Mouse (Mus musculus) intestine, embryonic 15.5 days (tissue): ENCODE measurements around the gene Bsn. TPM values are rescaled to one million over a fixed set of nuclear protein-coding genes. Genes with fewer than 3 reads are reported as not detected.
A peak's percentile ranks its signal among the peaks of the same experiment; 100 is the strongest.

Experiments
- ATAC-seq: fragments of 200-750 bp; cut with Nextera tagmentation; 2 replicates; pipeline ENCODE4 v1.8.0; 2017; ENCODE audit warnings: moderate TSS enrichment, moderate library complexity
- H3K27ac ChIP-seq: fragments of 300-500 bp; sonication (generic); 2 replicates; pipeline ENCODE4 v1.5.1; 2015; ENCODE audit warnings: mild to moderate bottlenecking, inconsistent platforms
- H3K27me3 ChIP-seq: fragments of 300-500 bp; sonication (generic); replicated peaks from 2 replicates; pipeline ENCODE4 v1.6.1; 2015; ENCODE audit warnings: inconsistent platforms
- H3K36me3 ChIP-seq: fragments of 300-500 bp; sonication (generic); 2 replicates; pipeline ENCODE4 v1.6.1; 2015; ENCODE audit warnings: inconsistent platforms
- H3K4me1 ChIP-seq: fragments of 300-500 bp; sonication (generic); replicated peaks from 2 replicates; pipeline ENCODE4 v1.6.1; 2015; ENCODE audit warnings: inconsistent platforms
- H3K4me2 ChIP-seq: fragments of 300-500 bp; sonication (generic); replicated peaks from 2 replicates; pipeline ENCODE4 v1.6.1; 2015; ENCODE audit warnings: mild to moderate bottlenecking, inconsistent platforms
- H3K4me3 ChIP-seq: fragments of 300-500 bp; sonication (generic); replicated peaks from 2 replicates; pipeline ENCODE4 v1.5.1; 2015; ENCODE audit warnings: inconsistent platforms
- H3K9ac ChIP-seq: fragments of 300-500 bp; sonication (generic); 2 replicates; pipeline ENCODE4 v1.6.1; 2015; ENCODE audit warnings: inconsistent platforms
- H3K9me3 ChIP-seq: fragments of 300-500 bp; sonication (generic); 2 replicates; pipeline ENCODE4 v1.6.1; 2016; ENCODE audit warnings: inconsistent platforms
- WGBS: fragments of 180-500 bp; shearing (Covaris S2); methylation state at CpG from one replicate; pipeline ENCODE4 v1.1.7; 2015; 5-methylcytosine and 5-hydroxymethylcytosine counted together
- polyA plus RNA-seq: library from polyadenylated mRNA; unstranded; fragments of >200 nt; fragmentation: Nextera tagmentation; extraction: Ambion mirVana; gene quantifications from 2 replicates; pipeline ENCODE4 v1.2.1, GENCODE M21; 2015

The Bsn gene
- polyA plus RNA-seq, 1 experiment from 2014 or later: 4.7 TPM

DNA sequence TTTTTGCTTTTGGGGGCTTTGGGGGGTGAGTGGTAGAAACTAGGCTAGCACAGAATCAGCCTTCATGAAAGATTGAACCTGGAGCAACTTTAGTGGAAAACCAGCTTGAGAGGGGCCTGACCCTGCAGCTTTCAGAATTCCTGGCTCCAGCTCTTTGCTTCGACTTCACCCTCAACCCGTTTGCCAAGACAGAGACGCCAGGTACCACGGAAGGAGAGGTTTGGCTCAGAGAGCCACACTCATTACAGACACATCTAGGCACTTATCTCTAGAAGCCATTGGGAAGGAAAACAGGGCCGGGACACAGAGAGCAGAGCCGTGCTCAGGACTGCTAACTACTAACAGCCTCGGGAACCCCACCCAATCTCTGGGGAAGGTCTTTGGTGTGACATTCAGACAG, 32.3 kb downstream of the Bsn start:
- Histone ChIP-seq H3K4me2 (no peak overlapping the region), H3K27ac (no peak overlapping the region), H3K36me3 (no peaks in the 10 kb centered on the region), H3K4me1 (no peaks in the 10 kb centered on the region), H3K4me3 (no peak overlapping the region), H3K9ac (no peak overlapping the region), H3K27me3 (no peaks in the 10 kb centered on the region), H3K9me3 (no peaks in the 10 kb centered on the region)
- 69% methylated on average over 7 of the region's 7 CpGs for WGBS
- ATAC-seq: no peak

DNA sequence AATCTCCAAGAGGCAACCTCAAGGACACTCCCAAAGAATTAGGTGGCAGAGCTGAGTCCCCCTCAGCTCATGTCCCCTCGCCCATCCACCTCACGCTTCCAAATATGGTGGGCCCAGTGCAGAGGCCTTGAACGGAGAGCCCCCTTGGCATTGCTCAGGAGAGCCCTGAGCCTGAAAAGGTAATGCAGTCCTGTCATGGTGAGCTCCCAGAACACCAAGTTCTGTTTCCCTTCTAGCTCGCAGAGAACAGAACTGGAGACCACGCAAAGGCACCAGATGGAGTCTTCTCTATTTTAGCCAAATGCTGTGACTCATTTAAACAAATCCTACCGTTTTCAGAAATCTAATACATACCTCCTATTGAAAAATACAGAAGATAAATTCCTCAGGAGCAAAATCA, 32.7 kb downstream of the Bsn start:
- Histone ChIP-seq H3K4me2 (no peak overlapping the region), H3K27ac (no peak overlapping the region), H3K4me3 (no peak overlapping the region), H3K27me3 (no peaks in the 10 kb centered on the region), H3K9ac (no peak overlapping the region), H3K9me3 (no peaks in the 10 kb centered on the region), H3K4me1 (no peaks in the 10 kb centered on the region), H3K36me3 (no peaks in the 10 kb centered on the region)
- ATAC-seq: no peak
- 80% methylated on average over 6 of the region's 6 CpGs for WGBS

DNA sequence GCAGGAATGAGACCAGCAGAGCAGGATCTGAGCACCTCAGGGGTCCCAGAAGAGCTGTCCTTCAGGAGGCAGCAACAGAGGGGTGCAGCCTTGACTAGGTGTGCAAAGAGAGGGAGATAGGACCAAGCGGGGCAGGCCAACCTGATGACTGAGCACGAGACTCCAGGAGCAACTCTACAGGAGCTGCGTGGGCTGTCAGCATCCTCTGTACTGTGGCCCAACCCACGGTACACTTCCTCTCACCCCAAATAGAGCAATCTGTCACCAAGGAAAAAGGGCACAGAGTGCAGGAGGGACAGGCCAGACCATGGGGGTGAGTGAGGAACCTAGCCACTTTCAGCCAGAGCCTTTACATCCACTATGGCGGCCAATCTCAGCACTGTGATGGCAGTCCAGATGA, 33.4 kb downstream of the Bsn start:
- Histone ChIP-seq H3K36me3 (no peaks in the 10 kb centered on the region), H3K4me3 (no peak overlapping the region), H3K9me3 (no peaks in the 10 kb centered on the region), H3K27ac (no peak overlapping the region), H3K4me1 (no peaks in the 10 kb centered on the region), H3K9ac (no peak overlapping the region), H3K4me2 (no peak overlapping the region), H3K27me3 (no peaks in the 10 kb centered on the region)
- ATAC-seq: no peak
- 88% methylated on average over 5 of the region's 5 CpGs for WGBS

DNA sequence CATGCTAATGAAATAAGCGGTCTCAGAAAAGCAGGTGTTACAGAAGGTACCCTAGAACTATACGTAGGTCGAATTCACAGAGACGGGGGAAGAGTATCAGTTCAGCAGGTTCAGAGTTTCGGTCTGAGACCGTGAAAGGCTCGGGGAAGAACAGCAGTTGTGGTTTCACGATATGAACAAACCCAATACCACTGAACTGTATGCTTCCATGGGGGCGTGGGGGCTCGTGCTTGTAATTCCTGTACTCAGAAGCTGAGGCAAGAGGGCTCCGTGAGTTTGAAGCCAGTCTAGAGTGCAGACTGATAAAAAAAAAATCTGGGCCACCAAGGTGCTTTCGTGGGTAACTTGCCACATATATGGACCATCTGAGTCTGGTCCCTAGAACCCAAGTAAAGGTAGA, 35.4 kb downstream of the Bsn start:
- H3K9ac ChIP-seq: no peak overlapping the region
- no peaks in the 10 kb centered on the region for H3K36me3 ChIP-seq
- no peak overlapping the region for H3K4me2 ChIP-seq
- ATAC-seq: no peak
- no peaks in the 10 kb centered on the region for H3K9me3 ChIP-seq
- no peak overlapping the region for H3K4me3 ChIP-seq
- no peaks in the 10 kb centered on the region for H3K27me3 ChIP-seq
- 87% methylated on average over 12 of the region's 12 CpGs for WGBS
- H3K27ac ChIP-seq: no peak overlapping the region
- no peaks in the 10 kb centered on the region for H3K4me1 ChIP-seq

DNA sequence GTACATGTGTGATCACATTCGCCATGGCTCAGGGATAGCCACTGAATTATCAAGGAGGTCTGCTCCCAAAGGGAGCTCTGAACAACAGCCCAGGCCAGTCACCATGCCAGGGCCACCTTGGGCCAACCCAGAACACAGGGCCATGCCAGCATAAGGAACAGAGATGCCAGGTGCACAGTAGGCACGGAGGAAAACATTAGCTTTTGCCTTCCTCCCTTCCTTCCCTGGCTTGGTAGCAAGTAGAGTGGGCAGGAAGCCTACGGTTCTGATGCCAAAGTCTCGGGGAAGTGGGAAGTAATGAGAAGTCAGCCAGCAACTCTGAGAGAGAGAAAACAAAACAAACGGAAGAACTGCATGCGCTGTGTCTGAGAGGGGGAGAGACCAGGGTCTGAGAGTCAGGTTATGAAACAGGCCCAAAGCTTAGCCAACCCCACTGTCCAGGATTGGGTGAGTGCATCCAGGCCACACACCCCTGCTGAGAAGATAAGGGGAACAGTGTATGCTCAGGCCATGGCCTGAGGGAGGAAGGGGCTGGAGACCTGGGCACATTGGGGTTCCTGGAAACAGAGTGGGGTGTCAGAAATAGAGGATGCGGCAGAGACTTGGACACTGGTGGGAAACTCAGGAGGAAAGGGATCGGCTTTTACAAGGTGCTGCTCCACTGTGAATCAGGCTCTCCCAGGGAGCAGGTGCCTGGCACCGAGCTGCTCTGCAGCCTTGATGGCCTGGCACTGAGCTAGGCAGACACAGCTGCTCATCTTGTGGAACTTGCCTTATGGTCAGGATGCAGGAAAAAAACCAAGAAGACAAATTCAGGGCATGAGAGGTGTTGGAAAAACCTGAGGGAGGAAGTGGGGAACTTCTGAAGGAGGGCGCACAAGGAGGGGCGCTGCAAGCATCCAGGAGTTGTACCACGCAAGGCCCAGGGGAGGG, 36.4 kb downstream of the Bsn start:
- H3K4me3 ChIP-seq: no peak overlapping the region
- H3K27ac ChIP-seq: no peak overlapping the region
- no peaks in the 10 kb centered on the region for H3K4me1 ChIP-seq
- no peak overlapping the region for H3K4me2 ChIP-seq
- WGBS: 81% methylated on average over 12 of the region's 12 CpGs
- H3K27me3 ChIP-seq: no peaks in the 10 kb centered on the region
- no peaks in the 10 kb centered on the region for H3K36me3 ChIP-seq
- ATAC-seq: no peak
- no peak overlapping the region for H3K9ac ChIP-seq
- no peaks in the 10 kb centered on the region for H3K9me3 ChIP-seq

DNA sequence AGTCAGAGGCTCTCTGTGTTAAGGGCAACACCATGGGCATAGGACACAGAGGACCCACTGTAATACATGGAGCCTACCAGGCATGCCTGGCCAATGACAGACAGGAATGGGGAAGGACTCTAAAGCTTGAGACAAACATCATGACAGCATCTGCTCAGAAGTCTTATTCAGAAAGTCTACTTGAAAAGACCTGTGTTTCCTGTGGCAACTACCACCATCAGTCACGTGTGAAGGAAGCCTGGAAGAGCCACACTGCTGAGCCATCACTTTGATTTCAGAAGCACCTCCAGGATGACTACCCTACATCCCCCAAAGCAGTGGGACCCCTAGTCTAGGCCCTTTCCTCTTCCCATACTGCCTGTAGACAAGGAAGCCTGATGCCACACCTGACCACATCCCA, 39.7 kb downstream of the Bsn start:
- Histone ChIP-seq H3K4me1 (no peaks in the 10 kb centered on the region), H3K27ac (no peak overlapping the region), H3K27me3 (no peaks in the 10 kb centered on the region), H3K9ac (no peak overlapping the region), H3K4me3 (no peak overlapping the region), H3K9me3 (no peaks in the 10 kb centered on the region), H3K4me2 (no peak overlapping the region), H3K36me3 (no peaks in the 10 kb centered on the region)
- ATAC-seq: no peak
- WGBS: 52% methylated on average over 1 of the region's 1 CpGs

DNA sequence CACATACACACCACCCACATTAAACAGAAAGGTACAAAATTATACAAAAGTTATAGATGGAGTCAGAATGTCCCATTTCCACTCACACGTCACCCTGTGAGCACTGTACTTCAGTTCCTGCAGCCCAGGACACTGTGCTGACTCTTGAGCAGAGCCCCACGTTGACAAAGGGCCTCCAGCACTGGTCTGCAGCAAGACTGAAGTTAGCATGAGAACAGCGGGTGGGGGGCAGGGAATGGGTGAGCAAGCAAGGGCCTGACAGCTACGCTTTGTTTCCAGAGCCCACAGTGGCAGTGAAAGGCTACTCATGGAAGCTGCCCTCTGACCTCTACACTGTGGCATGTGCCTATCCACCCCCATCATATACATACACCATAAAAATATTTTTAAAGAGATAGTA, 40.4 kb downstream of the Bsn start:
- H3K27ac ChIP-seq: no peak overlapping the region
- ATAC-seq: no peak
- no peaks in the 10 kb centered on the region for H3K9me3 ChIP-seq
- H3K4me3 ChIP-seq: no peak overlapping the region
- H3K4me1 ChIP-seq: no peaks in the 10 kb centered on the region
- H3K9ac ChIP-seq: no peak overlapping the region
- 49% methylated on average over 4 of the region's 4 CpGs for WGBS
- H3K27me3 ChIP-seq: no peaks in the 10 kb centered on the region
- H3K4me2 ChIP-seq: no peak overlapping the region
- no peaks in the 10 kb centered on the region for H3K36me3 ChIP-seq

DNA sequence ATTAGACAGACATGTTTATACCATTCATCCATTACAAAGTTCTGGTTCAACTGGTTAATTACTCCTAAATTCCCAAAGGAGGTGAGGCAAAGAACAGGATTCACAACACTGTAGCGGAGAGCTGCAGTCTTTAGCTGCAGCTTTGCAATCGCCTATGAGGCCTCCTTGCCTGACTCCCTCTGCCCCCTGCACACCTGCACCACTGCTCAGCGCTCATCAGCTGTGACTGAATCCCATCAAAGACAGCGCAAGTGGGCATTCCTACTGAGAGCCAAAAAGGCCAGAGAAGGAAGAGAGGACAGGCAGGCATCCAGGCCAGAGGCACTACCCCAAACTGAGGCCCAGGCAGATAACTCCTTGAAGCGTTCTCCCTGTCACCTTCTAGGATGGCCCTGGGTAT, 42.6 kb downstream of the Bsn start:
- WGBS: 86% methylated on average over 5 of the region's 5 CpGs
- ATAC-seq: no peak
- no peaks in the 10 kb centered on the region; the same call in 1 of the 2 replicates for H3K4me1 ChIP-seq

DNA sequence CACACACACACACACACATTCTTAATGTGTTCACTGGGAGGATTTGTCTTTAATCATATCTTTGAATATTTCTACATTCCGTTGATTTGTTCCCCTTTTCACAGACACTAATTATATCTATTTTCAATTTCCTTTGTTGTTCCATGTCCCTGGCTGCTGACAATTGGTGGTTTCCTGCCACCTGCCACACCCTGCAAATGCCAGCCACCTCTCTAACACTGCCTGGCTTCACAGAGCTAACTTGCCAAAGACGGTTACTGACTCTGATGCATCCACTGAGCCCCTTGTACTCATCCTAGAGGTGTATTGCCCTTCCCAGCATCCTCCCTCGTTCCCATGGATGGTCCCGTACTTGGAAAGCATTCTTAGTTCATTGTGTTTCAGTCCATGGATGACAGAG, 43.7 kb downstream of the Bsn start:
- Histone ChIP-seq H3K36me3 (no peaks in the 10 kb centered on the region), H3K4me3 (no peak overlapping the region), H3K27me3 (no peaks in the 10 kb centered on the region), H3K27ac (no peak overlapping the region), H3K4me2 (no peak overlapping the region), H3K9me3 (no peaks in the 10 kb centered on the region), H3K9ac (no peak overlapping the region), H3K4me1 (no peaks in the 10 kb centered on the region; the same call in 1 of the 2 replicates)
- 75% methylated on average over 4 of the region's 4 CpGs for WGBS
- ATAC-seq: no peak

More for the DNA sequence above, 42.6 kb downstream of the Bsn start:
- Histone ChIP-seq H3K9me3 (no peaks in the 10 kb centered on the region), H3K4me3 (no peak overlapping the region), H3K27ac (no peak overlapping the region), H3K27me3 (no peaks in the 10 kb centered on the region), H3K9ac (no peak overlapping the region), H3K4me2 (no peak overlapping the region), H3K36me3 (no peaks in the 10 kb centered on the region)

DNA sequence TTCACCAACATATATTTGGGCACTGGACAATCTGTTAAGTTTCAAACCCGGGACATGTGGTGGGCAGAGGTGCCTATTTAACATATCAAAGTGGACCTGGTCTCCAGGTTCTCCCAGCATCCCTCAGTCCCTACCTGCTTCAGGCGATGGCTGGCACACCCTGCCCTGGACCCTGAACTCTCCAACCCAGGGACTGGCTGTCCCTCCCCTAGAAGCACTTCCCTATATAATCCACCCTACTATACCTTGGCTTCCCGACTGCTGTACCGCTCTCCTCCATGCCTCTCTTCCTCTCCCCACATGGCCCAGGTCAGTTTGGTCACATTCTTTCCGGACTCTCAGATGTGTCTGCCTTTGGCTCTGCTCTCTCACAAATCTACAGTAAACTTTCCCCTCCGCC, 44.4 kb downstream of the Bsn start:
- Histone ChIP-seq H3K36me3 (no peaks in the 10 kb centered on the region), H3K4me2 (no peak overlapping the region), H3K9ac (no peak overlapping the region), H3K27ac (no peak overlapping the region), H3K4me3 (no peak overlapping the region), H3K27me3 (no peaks in the 10 kb centered on the region), H3K9me3 (no peaks in the 10 kb centered on the region), H3K4me1 (no peaks in the 10 kb centered on the region; the same call in 1 of the 2 replicates)
- 55% methylated on average over 6 of the region's 6 CpGs for WGBS
- peak; percentile 80 for ATAC-seq

DNA sequence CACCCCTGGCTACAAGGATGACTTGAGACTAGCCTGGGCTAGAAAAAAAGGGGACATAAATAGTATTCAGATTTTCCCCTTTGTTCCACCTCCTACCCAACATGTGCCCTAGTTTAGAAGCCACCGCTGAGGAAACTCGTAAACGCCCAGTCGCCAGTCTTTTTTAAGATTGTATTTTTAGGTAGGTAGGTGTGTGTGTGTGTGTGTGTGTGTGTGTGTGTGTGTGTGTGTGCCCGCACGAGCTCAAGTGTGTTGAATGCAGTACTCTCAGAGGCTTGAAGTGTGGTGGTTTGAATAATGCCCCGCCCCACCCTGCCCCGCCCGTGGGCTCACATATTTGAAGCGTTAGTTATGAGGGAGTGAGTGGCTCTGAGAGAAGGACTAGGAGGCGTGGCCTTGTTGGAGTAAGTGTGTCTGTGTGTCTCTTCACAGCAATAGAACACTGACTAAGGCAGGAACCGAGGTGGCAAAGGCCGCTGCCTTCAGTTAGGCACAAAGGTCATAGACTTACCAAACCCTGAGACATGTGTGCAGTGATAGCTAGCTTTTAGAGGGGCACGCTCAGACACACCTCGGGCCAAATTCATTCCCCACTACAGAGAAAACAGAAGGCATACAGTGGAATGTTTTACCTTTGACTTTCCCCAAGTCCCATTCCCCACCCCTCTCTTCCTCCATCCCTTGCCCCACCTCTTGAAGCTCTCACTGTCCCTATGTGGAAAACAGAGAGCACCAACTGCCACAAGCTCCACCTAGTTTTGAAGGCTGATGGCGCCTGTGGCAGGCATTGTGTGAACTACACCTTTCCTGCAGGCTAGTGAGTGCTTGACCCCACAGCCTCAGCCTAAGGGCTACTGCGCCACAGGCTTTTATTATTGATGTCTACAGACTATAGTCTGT, 45.6 kb downstream of the Bsn start:
- H3K27ac ChIP-seq: peak overlapping the region; percentile 44; the same call in 1 of the 2 replicates
- peak; percentile 85 for ATAC-seq
- WGBS: 59% methylated on average over 17 of the region's 17 CpGs

DNA sequence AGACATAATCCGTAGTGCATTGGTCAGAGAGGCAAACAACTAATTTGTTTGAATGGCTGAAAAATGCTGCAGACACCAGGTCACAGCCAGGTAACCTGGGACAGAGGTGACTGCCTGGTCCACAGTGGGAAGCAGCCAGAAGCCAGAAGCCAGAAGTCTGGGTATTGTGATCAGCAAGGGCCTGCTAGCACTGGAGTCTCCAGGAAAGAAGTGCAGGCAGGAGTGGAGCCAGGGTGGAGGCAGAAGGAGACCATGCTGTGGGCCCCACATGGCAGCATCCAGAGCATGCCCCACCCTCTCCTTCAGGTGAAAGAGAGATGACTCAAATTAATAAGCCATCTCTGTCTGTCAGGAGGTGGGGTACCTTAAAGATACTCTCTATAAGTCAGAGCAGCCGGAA, 46.7 kb downstream of the Bsn start:
- Histone ChIP-seq H3K4me2 (no peak overlapping the region), H3K4me1 (no peaks in the 10 kb centered on the region; the same call in 1 of the 2 replicates), H3K9me3 (no peaks in the 10 kb centered on the region), H3K4me3 (no peak overlapping the region), H3K27me3 (no peaks in the 10 kb centered on the region), H3K9ac (no peak overlapping the region), H3K36me3 (no peaks in the 10 kb centered on the region), H3K27ac (no peak overlapping the region)
- no peak for ATAC-seq
- 90% methylated on average over 2 of the region's 2 CpGs for WGBS

More for the DNA sequence above, 45.6 kb downstream of the Bsn start:
- no peak overlapping the region for H3K9ac ChIP-seq
- no peaks in the 10 kb centered on the region for H3K9me3 ChIP-seq
- H3K36me3 ChIP-seq: no peaks in the 10 kb centered on the region
- H3K4me1 ChIP-seq: no peaks in the 10 kb centered on the region; the same call in 1 of the 2 replicates
- H3K4me3 ChIP-seq: no peak overlapping the region
- H3K4me2 ChIP-seq: no peak overlapping the region
- no peaks in the 10 kb centered on the region for H3K27me3 ChIP-seq
